15 mouse cellular contexts compared by ENCODE assay signal in genomic region chr14:97293109-97293508, GRCm38 (mm10).
"Had no signal": no experiment of that assay in that cellular context is flagged by ENCODE, and none has a peak within 500 bp of the region (broad histone marks: within the 10 kb centered on the region; RNA-seq: fewer than 3 reads in every experiment).

No protein-coding gene starts in this region.

- H3K36me3 ChIP-seq: limb, embryonic 13.5 days; midbrain, embryonic 10.5 days; neural tube, embryonic 15.5 days had no signal

- H3K4me1 ChIP-seq: limb, embryonic 13.5 days; midbrain, embryonic 10.5 days; neural tube, embryonic 15.5 days had no signal

- H3K9me3 ChIP-seq: limb, embryonic 13.5 days; midbrain, embryonic 10.5 days; neural tube, embryonic 15.5 days had no signal

- H3K9ac ChIP-seq: limb, embryonic 13.5 days; liver, embryonic 14.5 days; neural tube, embryonic 15.5 days had no signal

- H3K27me3 ChIP-seq: limb, embryonic 13.5 days; neural tube, embryonic 15.5 days had no signal

- H3K4me3 ChIP-seq: limb, embryonic 13.5 days; midbrain, embryonic 10.5 days; myocyte; neural tube, embryonic 15.5 days had no signal

- H3K4me2 ChIP-seq: limb, embryonic 13.5 days; neural tube, embryonic 15.5 days had no signal

- DNase-seq: kidney, postnatal 10 days; kidney, postnatal 4 days; left cerebral cortex, postnatal 4 days; lung, adult 18-20 months; lung, postnatal 10 days; lung, postnatal 4 days; right cerebral cortex, postnatal 4 days; spleen, adult 18-20 months; thymus, adult 18-20 months; thymus, postnatal 14 days had no signal

- H3K27ac ChIP-seq: limb, embryonic 13.5 days; liver, embryonic 14.5 days; midbrain, embryonic 10.5 days; neural tube, embryonic 15.5 days had no signal
